Mouse (Mus musculus) bone marrow, adult 2 months (tissue): ENCODE data around the gene Cenpl. TPM values are rescaled to one million over a fixed set of nuclear protein-coding genes. Genes with fewer than 3 reads are reported as not detected.
A peak's percentile ranks its signal among the peaks of the same experiment; 100 is the strongest.

ENCODE experiments used
- H3K27ac ChIP-seq: fragments of 200-500 bp; 2 replicates; pipeline ENCODE4 v1.5.1; 2012; ENCODE audit warnings: low read depth, mild to moderate bottlenecking, control low read depth, inconsistent platforms, low read length; ENCODE audit not compliant: control insufficient read depth, poor library complexity, insufficient read depth
- H3K4me1 ChIP-seq: fragments of 200-500 bp; 2 replicates; pipeline ENCODE4 v1.6.1; 2011; ENCODE audit warnings: low read length; ENCODE audit not compliant: control insufficient read depth, insufficient read depth
- H3K4me3 ChIP-seq: fragments of 200-500 bp; replicated peaks from 2 replicates; pipeline ENCODE3; 2011; ENCODE audit warnings: mild to moderate bottlenecking, low read depth, low read length, control low read depth; ENCODE audit not compliant: control insufficient read depth
- CTCF ChIP-seq: fragments of 200-500 bp; IDR thresholded peaks from 2 replicates; pipeline ENCODE4 v1.5.1; 2011; ENCODE audit warnings: low read length, control low read depth; ENCODE audit not compliant: control insufficient read depth, insufficient read depth
- POLR2A ChIP-seq: fragments of 200-500 bp; IDR thresholded peaks from 2 replicates; pipeline ENCODE4 v1.6.1; 2011; ENCODE audit warnings: low read depth, mild to moderate bottlenecking, control low read depth, low read length, borderline replicate concordance; ENCODE audit not compliant: control insufficient read depth
- WGBS: fragments of 180-500 bp; shearing (Covaris S2); methylation state at CpG from one replicate; pipeline ENCODE4 v1.1.7; 2018; 5-methylcytosine and 5-hydroxymethylcytosine counted together
- polyA plus RNA-seq: library from polyadenylated mRNA; stranded (reverse); fragments of >200 nt; gene quantifications from 2 replicates; pipeline ENCODE4 v1.2.4, GENCODE M21; 2011; ENCODE audit warnings: low replicate concordance; ENCODE audit not compliant: missing spikeins, insufficient read depth, insufficient read length

Cenpl gene
- polyA plus RNA-seq, 1 experiment, result 34.7 TPM

- WGBS, result 21% methylated on average over 6 of the region's 6 CpGs
Measured at GRCm38 (mm10) chr1:161076238-161076637, 5.7 kb downstream of the Cenpl start.

GRCm38 (mm10) chr1:161077243-161077642 lies 6.7 kb downstream of the Cenpl start:
- TF ChIP-seq CTCF (no peak), POLR2A (no peak)
- Histone ChIP-seq H3K27ac (no peak overlapping the region), H3K4me1 (no peaks in the 10 kb centered on the region; the same call in none of the 2 replicates), H3K4me3 (no peak overlapping the region)
- WGBS, result 57% methylated on average over 3 of the region's 3 CpGs

More at GRCm38 (mm10) chr1:161076238-161076637, 5.7 kb downstream of the Cenpl start:
- no peak for TF ChIP-seq CTCF
- TF ChIP-seq POLR2A, result no peak
- H3K27ac ChIP-seq, result no peak overlapping the region
- H3K4me3 ChIP-seq, result peak overlapping the region; percentile 56
- no peaks in the 10 kb centered on the region; the same call in none of the 2 replicates for H3K4me1 ChIP-seq

- Histone ChIP-seq H3K4me1 (no peaks in the 10 kb centered on the region), H3K4me3 (no peak overlapping the region), H3K27ac (no peak overlapping the region)
- TF ChIP-seq CTCF, result no peak
- 69% methylated on average over 4 of the region's 4 CpGs for WGBS
Measured at GRCm38 (mm10) chr1:161099721-161100405, 29.4 kb downstream of the Cenpl start.

- no peak for TF ChIP-seq POLR2A
- no peak for TF ChIP-seq CTCF
- 46% methylated on average over 1 of the region's 1 CpGs for WGBS
- Histone ChIP-seq H3K4me3 (no peak overlapping the region), H3K4me1 (no peaks in the 10 kb centered on the region), H3K27ac (no peak overlapping the region)
Measured at GRCm38 (mm10) chr1:161103842-161104241, 33.3 kb downstream of the Cenpl start.

GRCm38 (mm10) chr1:161109216-161109615 lies 38.7 kb downstream of the Cenpl start:
- 86% methylated on average over 8 of the region's 8 CpGs for WGBS
- H3K27ac ChIP-seq, result no peak overlapping the region
- H3K4me3 ChIP-seq, result no peak overlapping the region
- no peak for TF ChIP-seq POLR2A
- no peak for TF ChIP-seq CTCF
- no peaks in the 10 kb centered on the region for H3K4me1 ChIP-seq

GRCm38 (mm10) chr1:161114591-161114990 lies 44.1 kb downstream of the Cenpl start:
- Histone ChIP-seq H3K4me1 (no peaks in the 10 kb centered on the region), H3K27ac (no peak overlapping the region), H3K4me3 (no peak overlapping the region)
- TF ChIP-seq CTCF (no peak), POLR2A (no peak)

- Histone ChIP-seq H3K27ac (no peak overlapping the region), H3K4me3 (no peak overlapping the region), H3K4me1 (no peaks in the 10 kb centered on the region)
- WGBS, result 88% methylated on average over 10 of the region's 10 CpGs
- TF ChIP-seq POLR2A (no peak), CTCF (no peak)
Measured at GRCm38 (mm10) chr1:161122661-161123418, 52.3 kb downstream of the Cenpl start.

- H3K4me1 ChIP-seq, result no peaks in the 10 kb centered on the region
- no peak overlapping the region for H3K27ac ChIP-seq
- WGBS, result 100% methylated on average over 1 of the region's 1 CpGs
- H3K4me3 ChIP-seq, result no peak overlapping the region
- TF ChIP-seq CTCF, result no peak
- TF ChIP-seq POLR2A, result no peak
Measured at GRCm38 (mm10) chr1:161126461-161126860, 55.9 kb downstream of the Cenpl start.
